Mouse (Mus musculus): ENCODE measurements around the gene Ctdnep1. TPM values are rescaled to one million over a fixed set of nuclear protein-coding genes. Genes with fewer than 3 reads are reported as not detected.

Ctdnep1 gene
- total RNA-seq, 2 experiments from 2014 or later: 111 to 121 TPM

DNA sequence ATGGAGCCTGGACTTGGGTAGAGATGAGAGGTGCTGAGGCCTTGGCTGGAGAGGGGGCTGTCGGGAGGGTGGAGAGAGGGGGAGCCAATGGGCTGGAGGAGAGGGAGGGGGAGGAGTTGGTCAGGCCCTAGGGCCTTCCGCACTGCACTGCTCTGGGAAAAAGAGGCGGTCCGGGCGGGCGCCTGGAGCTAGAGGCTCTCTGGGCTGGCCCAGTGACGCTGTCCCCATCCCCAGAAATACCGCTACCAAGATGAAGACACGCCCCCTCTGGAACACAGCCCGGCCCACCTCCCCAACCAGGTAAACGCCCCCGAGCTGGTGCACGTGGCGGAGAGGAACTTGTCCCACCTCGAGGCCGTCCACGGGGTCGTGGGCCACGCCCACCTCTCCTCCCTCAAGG lies 45.7 kb downstream of the Ctdnep1 start:
- DNase-seq (ENCODE audit: low spot score in 2 of 2): no peak

DNA sequence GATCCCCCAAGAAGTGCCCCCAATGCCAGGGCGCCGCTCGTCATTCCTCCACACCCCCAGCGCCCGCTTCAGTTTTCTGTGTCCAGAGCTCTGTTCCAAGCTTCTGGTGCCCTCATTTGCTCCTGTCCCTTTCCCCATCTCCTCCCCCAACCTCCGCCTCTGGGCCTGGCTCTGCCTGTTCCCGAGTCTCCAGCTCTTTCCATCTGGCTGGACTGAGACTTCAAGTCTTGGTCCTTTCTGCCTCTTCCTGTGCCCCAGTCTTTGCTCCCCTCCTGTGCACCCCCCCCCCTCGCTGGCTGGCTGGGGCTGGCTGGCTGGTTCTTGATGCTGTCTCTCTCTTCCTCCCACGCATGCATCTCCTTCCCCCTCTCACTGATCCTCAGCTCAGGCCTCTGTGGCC lies 46.4 kb downstream of the Ctdnep1 start:
- peak; percentile 42 to 61 for DNase-seq (ENCODE audit: low spot score in 2 of 2)

DNA sequence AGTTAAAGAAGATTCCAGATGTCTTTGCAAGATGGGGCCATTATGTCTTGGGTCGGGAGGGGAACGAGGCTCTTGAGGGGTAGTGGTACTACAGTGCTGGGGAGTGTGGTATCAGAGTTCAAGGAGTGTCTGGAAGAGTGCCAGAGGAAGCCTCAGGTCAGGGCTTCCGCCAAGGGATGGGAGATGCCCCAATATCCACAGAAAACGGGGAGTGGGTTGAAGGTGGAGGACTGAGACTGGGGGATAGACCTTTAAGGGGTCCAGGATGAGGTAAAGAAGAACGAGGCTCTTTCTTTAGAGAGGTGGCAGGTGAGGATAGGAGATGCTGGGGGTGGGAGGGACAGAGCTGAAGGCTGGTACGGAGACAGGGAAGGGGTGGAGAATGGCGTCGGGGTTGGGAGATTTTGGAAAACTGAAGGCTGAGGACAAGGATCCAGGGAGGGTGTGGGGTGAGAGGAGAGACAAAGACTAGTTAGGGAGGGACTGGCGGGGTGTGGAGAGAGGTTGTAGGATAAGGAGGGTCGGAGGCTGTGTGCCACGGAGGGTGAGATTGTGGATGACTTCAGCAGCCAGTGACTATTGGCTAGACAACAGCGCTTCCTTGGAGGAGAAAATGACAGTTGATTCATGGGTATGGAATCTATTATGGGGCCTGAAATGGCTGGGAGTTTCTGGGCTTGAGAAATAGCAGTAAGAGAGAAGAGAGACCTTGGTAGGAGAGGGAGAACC lies 47.6 kb downstream of the Ctdnep1 start:
- no peak for DNase-seq (ENCODE audit: low spot score in 2 of 2)

DNA sequence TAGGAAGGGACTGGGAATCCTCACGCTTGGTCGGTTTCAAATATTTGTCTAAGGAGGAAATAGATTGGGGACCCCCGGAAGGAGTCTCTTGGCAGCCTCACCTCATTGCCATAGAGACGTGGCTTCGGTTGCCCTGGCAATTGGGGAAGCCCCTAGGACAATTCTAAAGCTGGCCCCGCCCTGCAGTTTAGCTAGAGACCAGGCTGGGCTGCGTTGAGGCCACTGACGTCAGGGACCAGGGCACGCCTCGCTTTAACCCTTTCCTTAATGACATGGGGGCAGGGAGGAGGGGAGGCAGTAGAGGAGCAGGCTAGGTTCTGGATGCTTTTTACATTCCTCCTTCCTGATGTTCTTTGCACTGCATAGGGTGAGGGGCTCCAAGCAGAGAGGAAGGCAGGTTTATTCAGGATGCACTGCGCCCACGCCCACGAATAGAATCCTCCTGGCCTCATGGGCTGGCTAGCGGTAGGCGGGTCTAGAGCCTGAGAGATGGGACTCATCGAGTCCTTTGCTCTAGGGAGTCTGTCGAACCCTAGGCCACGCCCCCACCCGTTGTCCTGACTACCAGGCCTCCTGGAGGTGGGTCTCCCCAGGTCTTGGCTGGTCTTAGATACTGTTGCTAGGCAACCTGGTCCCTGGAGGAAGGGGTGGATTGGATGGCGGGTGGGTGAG lies 48.3 kb downstream of the Ctdnep1 start:
- peak; percentile 76 to 87 for DNase-seq (ENCODE audit: low spot score in 2 of 2)

DNA sequence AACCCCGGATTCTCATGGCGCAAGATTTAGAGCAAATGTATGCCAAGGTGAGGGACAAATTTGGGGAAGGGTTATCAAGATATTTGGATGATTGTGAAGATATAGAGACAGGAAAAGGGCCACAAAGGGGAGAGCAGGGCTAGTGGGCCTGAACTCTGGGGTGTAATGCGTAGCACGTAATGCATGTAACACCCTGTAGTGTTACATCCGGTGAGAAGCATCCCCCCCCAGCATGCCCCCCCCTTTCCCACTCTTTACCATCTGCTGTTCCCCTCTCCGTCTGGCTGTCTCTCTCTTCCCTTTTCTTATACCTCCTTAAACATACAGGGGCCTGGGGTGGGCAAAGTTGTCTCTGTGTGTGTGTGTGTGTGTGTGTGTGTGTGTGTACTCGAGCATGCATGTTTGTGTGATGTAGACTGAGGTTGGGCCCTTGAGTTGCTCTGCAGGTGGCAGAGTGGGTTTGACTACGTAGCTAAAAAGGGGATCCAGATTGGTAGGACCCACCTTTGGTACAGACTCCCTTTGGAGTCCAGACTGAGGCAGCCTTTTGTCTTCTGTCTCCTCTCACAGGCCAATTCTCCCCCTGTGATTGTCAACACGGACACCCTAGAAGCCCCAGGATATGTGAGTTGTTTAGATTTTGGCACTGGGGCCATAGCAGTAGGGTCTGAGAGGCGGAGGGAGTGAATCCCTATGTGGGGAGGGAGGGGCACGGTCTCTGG lies 49.0 kb downstream of the Ctdnep1 start:
- DNase-seq (ENCODE audit: low spot score in 2 of 2): no peak

DNA sequence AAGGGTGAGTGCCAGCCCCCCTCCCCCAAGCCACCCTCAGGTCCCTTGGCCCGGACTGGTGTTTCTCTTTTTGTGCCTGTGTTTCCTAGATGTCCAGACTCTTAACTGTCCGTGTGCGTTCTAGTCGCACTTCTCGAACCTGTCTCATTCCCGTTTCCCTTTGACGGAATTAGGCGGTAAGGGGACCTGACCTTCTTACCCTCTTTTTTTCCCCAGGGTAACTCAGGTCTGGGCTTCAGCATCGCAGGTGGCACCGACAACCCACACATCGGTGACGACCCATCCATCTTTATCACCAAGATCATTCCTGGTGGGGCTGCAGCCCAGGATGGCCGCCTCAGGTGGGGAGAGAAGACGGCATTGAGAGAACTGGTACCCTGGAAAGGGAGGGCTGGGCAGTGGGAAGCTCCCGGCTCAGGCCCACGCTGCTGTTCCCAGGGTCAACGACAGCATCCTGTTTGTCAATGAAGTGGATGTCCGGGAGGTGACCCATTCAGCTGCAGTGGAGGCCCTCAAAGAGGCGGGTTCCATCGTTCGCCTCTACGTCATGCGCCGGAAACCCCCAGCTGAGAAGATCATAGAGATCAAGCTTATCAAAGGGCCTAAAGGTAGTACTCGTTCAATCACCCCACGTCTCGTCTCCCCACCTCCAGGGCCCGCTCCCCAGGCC lies 49.8 kb downstream of the Ctdnep1 start:
- no peak for DNase-seq (ENCODE audit: low spot score in 2 of 2)

DNA sequence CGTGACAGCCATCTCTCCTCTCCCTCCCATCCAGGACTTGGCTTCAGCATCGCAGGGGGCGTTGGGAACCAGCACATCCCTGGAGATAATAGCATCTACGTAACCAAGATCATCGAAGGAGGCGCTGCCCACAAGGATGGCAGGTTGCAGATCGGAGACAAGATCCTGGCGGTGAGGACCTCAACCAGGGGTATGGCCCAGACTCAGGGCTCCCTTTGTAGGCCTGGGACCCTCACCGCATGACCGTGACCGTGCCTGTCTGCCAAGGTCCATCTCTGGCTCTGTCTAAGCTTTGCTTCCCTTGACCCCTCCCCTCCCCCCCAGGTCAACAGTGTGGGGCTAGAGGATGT lies 50.3 kb downstream of the Ctdnep1 start:
- no peak for DNase-seq (ENCODE audit: low spot score in 2 of 2)

DNA sequence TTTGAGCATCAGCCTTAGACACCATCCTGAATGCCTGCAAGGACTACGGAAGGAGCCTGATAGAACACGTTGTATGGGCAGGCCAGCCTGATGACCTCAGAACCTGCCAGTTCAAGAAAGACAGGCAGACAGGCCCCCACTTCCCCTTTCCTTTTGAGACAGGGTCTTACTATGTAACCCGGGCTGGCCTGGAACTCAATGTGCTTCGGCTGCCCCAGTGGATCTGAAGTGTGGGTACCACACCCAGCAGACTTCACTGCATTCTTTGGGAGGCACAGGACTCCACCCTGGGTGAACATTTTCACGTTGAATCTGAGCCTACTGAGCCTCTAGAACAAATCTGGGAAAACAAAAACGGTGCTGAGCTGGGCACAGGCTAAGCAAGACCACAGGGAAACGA lies 57.2 kb downstream of the Ctdnep1 start:
- DNase-seq (ENCODE audit: low spot score in 2 of 2): no peak

DNA sequence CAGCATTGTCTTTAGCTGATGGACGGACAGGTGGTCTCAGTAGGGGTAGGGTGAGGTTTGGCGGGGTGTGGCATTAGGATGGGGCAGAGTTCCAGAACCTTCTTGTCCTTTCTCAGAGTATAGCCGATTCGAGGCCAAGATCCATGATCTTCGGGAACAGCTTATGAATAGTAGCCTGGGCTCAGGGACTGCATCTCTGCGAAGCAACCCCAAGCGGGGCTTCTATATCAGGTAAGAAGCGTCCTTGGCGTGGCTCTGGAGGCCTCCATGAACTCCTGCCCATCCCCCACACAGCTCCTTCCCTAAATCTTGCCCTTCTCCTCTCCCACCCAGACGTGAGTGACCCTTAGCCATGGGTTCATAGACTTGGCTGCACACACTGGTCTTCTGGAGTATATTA lies 58.7 kb downstream of the Ctdnep1 start:
- DNase-seq (ENCODE audit: low spot score in 2 of 2): no peak

DNA sequence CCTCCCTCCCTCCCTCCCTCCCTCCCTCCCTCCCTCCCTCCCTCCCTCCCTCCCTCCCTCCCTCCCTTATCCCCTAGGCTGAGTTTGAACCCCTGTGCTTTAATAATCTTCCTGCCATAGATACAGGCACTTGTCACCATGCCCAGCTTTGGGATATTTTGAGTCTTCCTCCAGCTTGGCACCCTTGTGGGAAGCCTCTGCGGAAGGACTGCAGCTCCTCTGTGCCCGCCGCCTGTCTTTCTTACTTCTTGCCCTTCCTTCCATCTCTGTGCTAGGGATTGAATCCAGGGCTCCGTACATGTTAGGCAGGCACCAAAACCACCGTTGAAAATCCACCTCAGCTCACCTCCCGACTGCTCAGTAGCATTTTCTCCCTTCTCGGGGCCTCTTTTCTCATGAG lies 59.2 kb downstream of the Ctdnep1 start:
- no peak for DNase-seq (ENCODE audit: low spot score in 2 of 2)

Small RNAs within 50 kb of the gene (microRNA-seq; reads per million reads assigned to microRNA genes)
- gene Gm44349 (0 reads per million in 2 experiments), gene Mir324 (5,663 to 7,388 reads per million in 2 experiments)

Other genes starting within 250 kb of the Ctdnep1 start
- gene Polr2a, start 222.5 kb upstream of the Ctdnep1 start, total RNA-seq (2021): 10 to 100 TPM; 44.2 to 46.2 TPM
- gene Slc35g3, start 219.2 kb upstream of the Ctdnep1 start, total RNA-seq (2021): not detected
- 100 to 1,000 TPM; 146 to 156 TPM for gene Zbtb4, start 215.2 kb upstream of the Ctdnep1 start, total RNA-seq (2021)
- 1 to 10 TPM; 1.2 TPM for gene Chrnb1, start 185.2 kb upstream of the Ctdnep1 start, total RNA-seq (2021)
- gene Fgf11, start 179.3 kb upstream of the Ctdnep1 start, total RNA-seq (2021): 10 to 100 TPM; 17.1 to 18.5 TPM
- under 1 TPM in 1 of 2 experiments, not detected in 1; 0.26 TPM for gene Tmem102, start 175.5 kb upstream of the Ctdnep1 start, total RNA-seq (2021)
- gene Gm39566, start 165.9 kb upstream of the Ctdnep1 start, total RNA-seq (2021): not detected
- gene Spem2, start 162.7 kb upstream of the Ctdnep1 start, total RNA-seq (2021): not detected
- gene Spem1, start 159.0 kb upstream of the Ctdnep1 start, total RNA-seq (2021): not detected
- gene Nlgn2, start 143.4 kb upstream of the Ctdnep1 start, total RNA-seq (2021): 100 to 1,000 TPM; 215 to 224 TPM
- gene Tmem256, start 142.6 kb upstream of the Ctdnep1 start, total RNA-seq (2021): 100 to 1,000 TPM; 120 to 143 TPM
- 10 to 100 TPM; 15.6 to 17.7 TPM for gene Plscr3, start 134.8 kb upstream of the Ctdnep1 start, total RNA-seq (2021)
- under 1 TPM in 1 of 2 experiments, not detected in 1; 0.14 TPM for gene Tnk1, start 122.4 kb upstream of the Ctdnep1 start, total RNA-seq (2021)
- gene Tmem95, start 103.1 kb upstream of the Ctdnep1 start, total RNA-seq (2021): not detected
- gene Kctd11, start 99.8 kb upstream of the Ctdnep1 start, total RNA-seq (2021): 1 to 10 TPM; 1.2 to 1.4 TPM
- under 1 TPM in 1 of 2 experiments, not detected in 1; 0.14 TPM for gene Acap1, start 85.6 kb upstream of the Ctdnep1 start, total RNA-seq (2021)
- under 1 TPM; 0.35 to 0.72 TPM for gene 2810408A11Rik, start 80.2 kb upstream of the Ctdnep1 start, total RNA-seq (2021)
- gene Neurl4, start 80.1 kb upstream of the Ctdnep1 start, total RNA-seq (2021): 100 to 1,000 TPM; 116 to 118 TPM
- 10 to 100 TPM; 33.0 to 33.4 TPM for gene Gps2, start 67.3 kb upstream of the Ctdnep1 start, total RNA-seq (2021)
- gene Eif5a, start 59.2 kb upstream of the Ctdnep1 start, total RNA-seq (2021): 100 to 1,000 TPM; 431 to 468 TPM
- gene Ybx2, start 45.4 kb upstream of the Ctdnep1 start, total RNA-seq (2021): 1 to 10 TPM; 4.6 to 6.5 TPM
- 1 to 10 TPM; 4.9 to 6.4 TPM for gene Slc2a4, start 33.0 kb upstream of the Ctdnep1 start, total RNA-seq (2021)
- gene Cldn7, start 16.4 kb upstream of the Ctdnep1 start, total RNA-seq (2021): not detected
- 10 to 100 TPM; 78.8 to 87.3 TPM for gene Elp5, start 1.4 kb downstream of the Ctdnep1 start, total RNA-seq (2021)
- gene Gabarap, start 10.0 kb downstream of the Ctdnep1 start, total RNA-seq (2021): 100 to 1,000 TPM; 231 to 236 TPM
- 10 to 100 TPM; 52.6 to 53.8 TPM for gene Phf23, start 14.6 kb downstream of the Ctdnep1 start, total RNA-seq (2021)
- 10 to 100 TPM; 28.6 to 32.9 TPM for gene Dvl2, start 19.4 kb downstream of the Ctdnep1 start, total RNA-seq (2021)
- gene Acadvl, start 34.3 kb downstream of the Ctdnep1 start, total RNA-seq (2021): 10 to 100 TPM; 55.6 to 57.9 TPM
- gene Dlg4, start 35.8 kb downstream of the Ctdnep1 start, total RNA-seq (2021): 100 to 1,000 TPM; 718 to 731 TPM
- gene Asgr1, start 72.9 kb downstream of the Ctdnep1 start, total RNA-seq (2021): 1 to 10 TPM; 2.2 to 3.8 TPM
- gene Asgr2, start 111.5 kb downstream of the Ctdnep1 start, total RNA-seq (2021): not detected
- gene Mgl2, start 149.2 kb downstream of the Ctdnep1 start, total RNA-seq (2021): 1 to 10 TPM; 1.0 TPM
- 1 to 10 TPM; 2.6 to 4.0 TPM for gene Clec10a, start 175.0 kb downstream of the Ctdnep1 start, total RNA-seq (2021)
- 10 to 100 TPM; 34.2 to 35.5 TPM for gene Slc16a11, start 231.6 kb downstream of the Ctdnep1 start, total RNA-seq (2021)
- gene Slc16a13, start 239.9 kb downstream of the Ctdnep1 start, total RNA-seq (2021): 1 to 10 TPM; 5.2 to 8.0 TPM
- 1 to 10 TPM; 1.2 to 3.2 TPM for gene Bcl6b, start 248.6 kb downstream of the Ctdnep1 start, total RNA-seq (2021)